Mouse (Mus musculus) cerebellum, adult 11 months (tissue): Measurements from ENCODE around the gene Gm10337.

Experiments used
- DNase-seq: peaks from one replicate; pipeline ENCODE4 v3.0.0; 2022

Gm10337 gene

DNA sequence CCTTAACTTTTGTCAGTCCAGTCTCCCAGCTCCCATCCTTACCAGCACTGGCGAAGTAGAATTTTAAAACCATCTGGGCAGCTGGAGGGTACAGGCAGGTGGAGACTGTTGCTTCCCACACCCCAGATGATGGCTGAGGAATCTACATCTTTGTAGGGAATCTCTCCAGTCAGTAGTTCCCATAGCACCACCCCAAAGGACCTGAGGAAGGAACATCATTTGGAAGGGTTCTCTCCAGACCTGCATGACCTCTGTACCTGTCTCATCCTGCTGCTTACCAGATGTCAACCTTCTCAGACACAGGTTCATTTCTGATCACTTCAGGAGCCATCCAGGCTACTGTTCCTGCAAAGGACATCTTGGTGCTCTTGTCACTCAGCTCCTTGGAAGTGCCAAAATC lies at the start of gene Gm10337:
Gm10337 (plus strand) TSS at position 276 of the 400 bp plus-strand sequence.
- DNase-seq, result no peak

DNA sequence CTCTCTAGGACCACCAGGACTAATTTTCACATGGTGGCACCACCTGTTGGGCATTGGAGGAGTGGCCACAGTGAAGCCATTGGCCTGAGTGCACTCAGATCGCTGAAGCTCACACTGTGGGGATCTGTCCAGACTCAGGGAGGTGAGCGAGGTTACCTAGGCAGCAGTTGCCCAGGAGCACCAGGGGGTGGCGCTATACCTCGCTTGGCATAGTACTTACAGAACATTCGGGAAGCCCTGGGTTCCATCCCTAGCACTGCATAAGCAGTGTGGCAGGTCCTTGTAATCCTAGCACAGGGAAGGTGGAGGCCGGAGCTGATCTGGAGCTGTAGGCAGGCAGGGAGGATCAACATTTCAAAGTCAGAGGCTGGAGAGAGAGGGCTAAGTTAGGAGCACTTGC lies 47.5 kb upstream of the Gm10337 start:
- DNase-seq, result no peak

DNA sequence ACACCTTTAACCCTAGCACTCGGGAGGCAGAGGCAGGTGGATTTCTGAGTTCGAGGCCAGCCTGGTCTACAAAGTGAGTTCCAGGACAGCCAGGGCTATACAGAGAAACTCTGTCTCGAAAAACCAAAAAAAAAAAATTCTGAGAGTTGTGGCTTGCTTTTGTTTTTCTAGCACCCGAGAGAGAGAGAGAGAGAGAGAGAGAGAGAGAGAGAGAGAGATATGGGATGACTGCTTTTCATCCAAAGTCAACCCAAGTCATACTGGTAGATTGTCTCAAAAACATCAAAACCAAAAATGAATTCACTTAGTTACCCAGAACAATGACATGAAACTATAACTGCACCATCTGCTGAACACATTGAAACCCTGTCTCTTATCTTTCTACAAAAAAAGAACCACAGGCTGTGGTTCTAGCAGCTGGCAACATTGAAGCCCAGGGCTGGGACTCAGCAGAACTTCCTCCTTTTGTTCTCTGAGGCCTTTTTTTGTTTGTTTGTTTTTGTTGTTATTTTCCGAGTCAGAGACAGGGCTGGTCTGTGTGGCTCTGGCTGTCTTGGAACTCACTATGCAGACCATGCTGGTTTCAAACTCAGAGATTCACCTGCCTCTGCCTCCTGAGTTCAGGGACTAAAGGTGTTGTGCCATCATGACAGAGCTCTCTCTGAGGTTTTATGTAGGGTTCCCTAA lies 45.3 kb upstream of the Gm10337 start:
- no peak for DNase-seq

DNA sequence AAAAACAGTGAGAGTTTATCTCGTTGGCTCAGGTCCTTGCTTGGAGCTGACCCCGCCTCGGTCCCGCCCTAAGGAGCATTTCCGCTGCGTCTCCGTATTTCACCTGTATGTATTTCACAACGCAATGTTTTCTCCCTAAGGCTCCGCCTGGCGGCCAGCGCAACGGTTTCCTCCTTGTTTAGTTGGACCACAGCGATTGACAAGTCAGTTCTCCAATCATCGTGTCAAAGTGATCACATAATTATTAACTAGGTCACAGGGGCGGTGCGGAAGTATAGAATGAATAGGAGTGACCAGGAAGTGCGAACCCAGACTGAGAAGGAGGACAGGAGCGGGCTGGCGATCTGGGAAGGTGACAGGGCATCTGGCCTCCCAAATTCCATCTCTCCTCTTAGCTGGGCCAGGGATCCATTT lies 44.6 kb upstream of the Gm10337 start, which contains the start of gene Prr13:
Prr13 (plus strand) TSS at position 125 of the 414 bp plus-strand sequence.
- peak; percentile 94 for DNase-seq

DNA sequence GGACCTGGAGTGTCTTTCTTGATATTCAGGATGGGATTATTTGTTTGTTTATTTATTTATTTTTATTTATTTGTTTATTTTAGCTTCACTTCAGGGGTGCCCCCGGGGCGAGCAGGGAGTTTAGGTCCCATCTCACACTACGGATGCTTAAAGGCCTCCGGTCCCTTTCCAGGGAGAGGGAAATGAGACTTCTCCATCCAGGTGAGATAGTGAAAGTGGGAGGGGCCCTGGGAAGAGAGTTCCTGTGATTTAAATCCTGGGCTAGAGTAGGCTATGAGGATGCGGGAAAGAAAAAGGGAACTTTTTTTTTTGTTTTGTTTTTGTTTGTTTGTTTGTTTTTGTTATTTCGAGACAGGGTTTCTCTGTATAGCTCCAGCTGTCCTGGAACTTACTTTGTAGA lies 44.1 kb upstream of the Gm10337 start:
- no peak for DNase-seq

DNA sequence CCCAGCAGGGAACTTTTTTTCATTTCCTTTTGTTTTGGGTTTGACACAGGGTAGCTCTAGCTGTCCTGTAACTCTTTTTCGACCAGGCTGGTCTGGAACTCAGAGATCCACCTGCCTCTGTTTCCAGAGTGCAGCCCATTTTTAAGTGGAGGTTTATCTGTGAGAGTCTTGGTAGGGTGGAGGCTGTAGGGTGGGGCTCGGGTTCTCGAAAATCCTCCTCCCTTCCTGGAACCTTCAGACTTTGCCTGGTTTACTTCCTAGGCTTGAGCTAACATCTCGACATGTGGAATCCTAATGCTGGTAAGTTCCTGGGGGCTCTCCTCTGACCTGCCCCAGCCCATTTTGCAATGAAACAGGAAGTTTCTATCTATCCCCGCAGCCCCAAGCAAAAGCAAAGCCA lies 43.7 kb upstream of the Gm10337 start:
- no peak for DNase-seq

DNA sequence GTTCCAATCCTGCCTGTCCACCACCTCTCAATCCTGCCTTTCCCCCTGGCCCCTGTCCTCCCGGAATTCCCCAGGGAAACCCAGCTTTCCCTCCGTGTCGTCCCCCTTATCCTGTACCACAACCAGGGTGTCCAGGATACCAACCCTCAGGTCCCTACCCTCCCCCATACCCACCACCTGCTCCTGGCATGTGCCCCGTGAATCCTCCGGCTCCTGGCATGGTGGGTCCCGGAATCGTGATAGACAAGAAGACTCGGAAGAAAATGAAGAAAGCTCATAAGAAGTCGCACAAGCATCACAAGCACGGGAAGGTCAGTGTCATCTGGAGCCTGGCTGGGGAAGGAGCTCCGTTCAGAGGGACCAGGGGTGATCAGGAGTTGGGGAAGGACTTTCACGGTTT lies 43.1 kb upstream of the Gm10337 start:
- DNase-seq, result no peak

DNA sequence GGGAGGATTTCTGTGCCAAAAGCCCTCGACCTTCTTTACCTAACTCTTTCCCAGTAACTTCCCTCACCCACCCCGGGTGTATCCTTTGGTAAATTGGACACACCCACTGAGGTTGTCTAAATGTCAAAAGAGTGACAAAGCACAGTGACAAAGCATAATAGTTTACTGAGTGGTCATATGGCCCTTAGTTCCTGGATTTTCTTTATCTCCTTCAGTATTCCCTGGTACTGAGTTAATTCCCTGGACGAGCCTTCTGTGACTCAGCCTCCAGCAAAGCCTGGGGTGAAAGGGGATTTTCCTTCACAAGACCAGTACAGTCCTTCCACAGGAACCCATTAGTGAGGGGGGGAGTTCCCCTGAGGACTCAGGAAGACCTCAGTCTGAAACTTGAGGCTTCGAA lies 42.6 kb upstream of the Gm10337 start:
- no peak for DNase-seq

DNA sequence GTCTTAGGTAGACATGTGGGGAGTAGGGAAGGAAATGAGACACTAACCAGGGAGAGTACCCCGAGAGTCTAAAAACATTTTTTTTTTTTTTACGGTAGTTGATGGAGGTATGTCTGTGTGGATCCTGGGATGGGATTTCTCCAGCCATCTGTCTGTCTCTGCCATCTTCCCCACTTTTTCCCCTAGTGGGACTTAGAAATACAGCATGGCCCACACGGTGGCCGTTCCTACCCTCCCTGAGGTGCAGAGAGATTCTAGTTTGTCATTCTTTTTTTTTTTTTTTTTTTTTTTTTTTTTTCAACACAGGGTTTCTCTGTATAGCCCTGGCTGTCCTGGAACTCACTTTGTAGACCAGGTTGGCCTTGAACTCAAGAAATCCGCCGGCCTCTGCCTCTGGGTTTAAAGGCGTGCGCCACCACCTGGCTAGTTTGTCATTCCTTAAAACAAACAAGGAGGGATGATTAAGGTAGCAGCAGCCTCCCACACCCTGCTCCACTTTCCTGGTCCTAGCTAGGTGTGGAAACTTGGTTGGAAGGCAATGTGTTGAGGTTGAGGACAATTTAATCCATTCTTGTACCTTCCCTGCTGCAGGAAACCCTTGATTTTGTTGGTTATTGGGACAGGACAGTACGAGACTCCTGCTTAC lies 42.0 kb upstream of the Gm10337 start:
- no peak for DNase-seq

DNA sequence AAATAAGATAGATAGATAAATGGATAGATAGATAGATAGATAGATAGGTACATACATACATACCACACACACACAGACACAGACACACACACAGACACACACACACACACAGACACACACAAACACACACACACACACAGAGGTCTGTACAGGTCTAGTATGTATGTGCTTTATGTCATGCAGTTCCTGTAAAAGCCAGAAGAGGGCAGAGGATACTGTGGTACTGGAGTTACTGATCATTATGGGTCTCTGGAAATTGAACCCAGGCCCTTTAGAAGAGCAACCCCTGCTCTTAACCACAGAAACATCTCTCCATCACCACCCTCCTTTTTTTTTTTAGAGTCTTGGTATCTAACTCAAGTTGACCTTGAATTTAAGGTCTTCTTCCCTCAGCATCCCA lies 39.9 kb upstream of the Gm10337 start:
- DNase-seq, result no peak

DNA sequence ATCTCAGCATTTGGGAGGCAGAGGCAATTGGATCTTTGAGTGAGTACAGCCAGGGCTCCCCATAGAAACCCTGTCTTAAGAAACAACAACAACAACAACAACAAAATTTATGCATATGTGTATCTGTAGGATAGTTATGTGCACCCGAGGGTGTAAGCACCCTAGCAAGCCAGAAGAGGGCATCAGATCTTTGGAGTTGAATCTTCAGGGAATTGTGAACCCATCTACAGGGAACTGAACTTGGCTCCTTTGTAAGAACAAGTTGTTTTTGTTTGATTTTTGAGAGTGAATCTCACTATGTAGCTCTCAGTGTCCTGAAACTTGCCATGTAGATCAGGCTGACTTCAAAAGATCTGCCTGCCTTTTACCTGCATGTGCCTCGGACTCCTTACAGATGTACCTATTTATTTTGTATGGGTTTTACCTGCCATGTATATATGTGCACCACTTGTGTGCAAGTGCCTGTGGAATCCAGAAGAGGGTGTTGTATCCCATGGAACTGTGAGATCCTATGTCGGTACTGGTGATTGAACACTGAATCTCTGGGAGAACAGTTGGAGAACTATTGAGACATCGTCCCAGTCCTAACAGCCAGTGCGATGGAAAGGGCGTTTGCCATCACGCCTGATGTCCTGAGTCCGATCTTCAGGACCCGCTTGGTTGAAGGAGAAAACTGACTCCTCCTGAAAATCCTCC lies 34.7 kb upstream of the Gm10337 start:
- DNase-seq, result no peak

DNA sequence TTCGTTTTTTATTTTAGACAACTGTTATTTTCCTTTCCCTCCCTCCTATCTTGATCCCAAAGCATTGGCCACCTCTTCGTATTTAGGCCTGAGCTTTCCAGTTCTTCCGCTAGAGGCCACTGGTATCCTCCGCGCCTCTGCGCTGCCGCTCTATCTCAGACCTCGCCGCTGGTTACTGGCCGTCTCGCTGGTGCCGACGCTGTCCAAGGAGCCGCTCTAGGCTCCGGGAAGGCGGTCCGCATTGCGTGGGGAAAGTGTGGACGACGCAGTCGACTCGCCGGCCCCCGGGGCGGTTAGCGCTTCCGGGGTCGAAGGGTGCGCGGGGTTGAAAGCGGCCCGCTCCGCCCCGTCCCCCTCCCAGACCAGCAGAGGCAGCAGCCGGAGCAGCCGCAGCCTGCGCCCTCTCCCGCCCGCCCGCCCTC lies 33.3 kb upstream of the Gm10337 start, which contains the start of gene Pcbp2:
Pcbp2 (plus strand) TSS at position 357 of the 422 bp plus-strand sequence.
- DNase-seq, result peak; percentile 95

DNA sequence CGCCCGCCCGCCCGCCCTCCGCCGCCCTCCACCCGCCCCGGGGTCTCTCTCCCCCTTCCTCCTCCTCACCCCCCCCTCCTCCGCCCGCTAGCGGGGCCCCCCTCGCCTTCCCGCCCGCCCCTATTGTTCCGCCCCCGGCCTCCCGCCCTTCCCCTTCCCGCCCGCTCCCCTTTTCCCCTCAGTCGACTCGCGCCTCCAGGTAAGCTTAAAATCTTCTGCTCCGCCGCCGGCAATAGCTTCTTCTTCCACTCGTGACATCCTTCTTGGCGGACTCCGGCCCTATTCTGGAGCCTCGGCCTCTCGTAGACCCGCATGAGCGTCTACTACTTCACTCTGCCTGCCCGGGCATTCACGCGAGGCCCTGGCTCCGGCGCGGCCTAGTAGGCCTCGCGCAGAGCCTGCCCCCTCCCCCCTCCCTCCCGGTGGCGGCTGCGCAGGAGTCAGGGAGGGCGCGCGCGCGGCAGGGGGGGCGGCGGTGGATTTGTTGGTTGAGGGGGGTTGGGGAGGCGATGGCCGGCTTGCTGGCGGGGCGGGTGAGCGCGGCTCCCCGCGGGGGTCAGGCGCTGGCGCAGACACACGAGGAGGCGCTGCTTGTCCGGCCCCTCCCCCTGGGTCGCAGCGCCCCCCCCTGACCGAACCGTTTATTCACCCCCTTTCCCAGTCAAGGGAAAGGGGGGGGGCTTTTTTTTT lies 32.8 kb upstream of the Gm10337 start:
- DNase-seq, result peak; percentile 82

DNA sequence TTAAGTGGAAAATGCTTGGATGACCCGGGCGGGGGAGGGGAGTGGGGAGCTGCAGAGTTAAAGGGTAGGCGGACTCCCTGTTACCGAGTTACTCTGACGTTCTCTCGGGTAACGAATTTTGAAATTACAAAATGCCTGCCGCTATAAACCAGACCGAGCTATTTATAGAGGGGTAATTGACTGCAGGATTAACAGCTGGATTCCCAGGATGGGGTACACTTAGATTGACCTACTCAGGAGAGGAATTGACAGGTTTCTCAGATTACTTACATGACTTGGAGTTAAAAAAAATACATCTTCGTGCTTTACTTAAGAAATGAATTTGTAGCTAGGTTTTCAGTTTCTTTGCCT lies 32.3 kb upstream of the Gm10337 start:
- DNase-seq, result no peak

DNA sequence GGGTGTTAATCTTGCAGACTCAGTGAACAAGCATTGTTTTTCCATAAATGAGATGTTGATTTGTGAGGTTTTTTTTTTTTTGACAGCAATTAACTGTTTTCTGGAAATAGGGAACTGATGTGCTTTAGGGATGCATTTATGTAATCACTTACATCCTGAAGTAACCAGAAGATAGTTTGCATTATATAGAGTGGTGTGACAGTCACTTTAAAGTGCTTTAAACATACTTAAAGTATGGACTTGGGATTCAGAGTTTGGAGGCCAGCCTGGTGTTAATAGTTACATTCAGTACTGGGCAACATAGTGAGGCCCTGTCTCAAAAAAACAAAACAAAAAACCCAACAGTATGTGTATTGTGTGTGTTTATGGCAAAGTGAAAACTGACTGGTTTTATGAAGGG lies 31.8 kb upstream of the Gm10337 start:
- no peak for DNase-seq

DNA sequence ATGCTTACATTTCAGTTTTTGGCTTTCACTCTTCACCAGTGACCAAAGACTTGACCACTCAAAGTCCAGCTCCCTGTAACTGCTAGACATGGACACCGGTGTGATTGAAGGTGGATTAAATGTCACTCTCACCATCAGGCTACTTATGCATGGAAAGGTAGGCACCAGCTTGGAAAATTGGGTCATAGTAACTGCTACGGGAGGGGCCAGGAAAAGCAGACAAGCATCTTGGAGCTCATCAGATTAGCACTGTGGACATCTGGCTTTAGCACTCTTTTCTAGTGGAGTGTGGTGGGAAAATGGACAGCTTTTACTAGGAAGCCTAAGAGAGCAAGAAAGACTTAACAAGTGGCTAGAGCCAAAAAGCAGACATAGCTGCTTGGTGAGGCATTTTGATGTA lies 30.3 kb upstream of the Gm10337 start:
- DNase-seq, result no peak

DNA sequence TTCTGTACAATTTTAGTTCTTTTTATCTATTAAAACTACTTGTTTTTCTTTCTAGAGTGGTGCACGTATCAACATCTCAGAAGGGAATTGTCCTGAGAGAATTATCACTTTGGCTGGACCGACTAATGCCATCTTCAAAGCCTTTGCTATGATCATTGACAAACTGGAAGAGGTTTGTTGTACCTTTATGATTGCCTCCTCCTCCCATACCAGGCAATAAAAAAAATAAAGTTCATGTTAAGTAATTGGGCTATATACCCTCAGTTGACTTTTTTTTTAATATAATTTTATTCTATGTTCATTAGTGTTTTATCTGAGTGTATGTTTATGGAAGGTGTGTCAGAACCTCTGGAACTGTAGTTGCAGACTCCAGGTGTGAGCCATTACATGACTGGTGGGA lies 29.0 kb upstream of the Gm10337 start:
- no peak for DNase-seq

DNA sequence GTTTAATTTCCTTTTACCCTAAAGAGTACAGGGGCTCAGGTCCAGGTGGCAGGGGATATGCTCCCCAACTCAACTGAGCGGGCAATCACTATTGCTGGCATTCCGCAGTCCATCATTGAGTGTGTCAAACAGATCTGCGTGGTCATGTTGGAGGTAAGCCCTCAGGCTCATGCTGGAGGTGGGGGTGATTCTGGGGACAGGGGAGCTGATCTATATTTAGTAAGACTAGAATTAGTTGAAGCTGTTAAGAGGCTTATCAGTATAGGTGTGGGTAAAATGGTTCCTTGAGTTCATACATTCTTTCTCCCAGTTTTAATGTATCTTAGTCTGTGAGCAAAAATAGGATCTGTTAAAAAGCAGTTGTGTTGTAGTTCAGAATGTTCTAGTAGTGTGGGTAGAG lies 20.4 kb upstream of the Gm10337 start:
- DNase-seq, result no peak

DNA sequence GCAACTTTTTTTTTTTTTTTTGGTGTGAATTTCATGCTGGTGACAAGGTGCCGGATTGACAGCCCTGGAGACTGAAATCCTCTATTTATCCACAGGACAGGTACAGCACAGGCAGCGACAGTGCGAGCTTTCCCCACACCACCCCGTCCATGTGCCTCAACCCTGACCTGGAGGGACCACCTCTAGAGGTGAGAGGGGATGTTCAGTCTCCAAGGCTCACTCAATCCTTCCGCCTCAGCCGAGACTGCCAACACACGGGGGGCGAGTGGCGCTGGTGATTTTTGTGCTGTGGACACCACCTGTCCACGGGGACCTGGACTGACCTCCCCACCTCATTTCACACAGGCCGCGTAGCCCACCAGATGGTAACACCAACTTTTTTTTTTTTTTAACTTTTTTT lies 17.7 kb upstream of the Gm10337 start:
- DNase-seq, result no peak

DNA sequence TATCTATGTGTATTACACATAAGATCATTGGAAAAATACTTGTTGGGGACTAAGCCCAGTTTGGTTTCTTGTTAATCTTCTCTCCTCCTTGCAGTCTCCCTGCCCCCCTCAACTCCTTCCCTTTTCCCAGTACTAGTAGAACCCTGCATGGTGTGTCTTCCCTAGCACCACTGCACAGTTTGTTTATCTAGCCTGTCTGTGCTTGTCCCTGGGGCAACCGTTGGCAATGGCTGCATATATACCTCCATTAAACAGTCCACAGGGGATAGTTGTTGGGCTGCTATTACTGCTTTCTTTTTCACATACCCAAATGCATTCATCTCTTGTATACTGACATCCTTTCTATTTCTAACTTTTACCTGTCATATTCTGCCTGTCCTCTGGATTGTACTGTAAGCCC lies 15.9 kb upstream of the Gm10337 start:
- DNase-seq, result no peak

DNA sequence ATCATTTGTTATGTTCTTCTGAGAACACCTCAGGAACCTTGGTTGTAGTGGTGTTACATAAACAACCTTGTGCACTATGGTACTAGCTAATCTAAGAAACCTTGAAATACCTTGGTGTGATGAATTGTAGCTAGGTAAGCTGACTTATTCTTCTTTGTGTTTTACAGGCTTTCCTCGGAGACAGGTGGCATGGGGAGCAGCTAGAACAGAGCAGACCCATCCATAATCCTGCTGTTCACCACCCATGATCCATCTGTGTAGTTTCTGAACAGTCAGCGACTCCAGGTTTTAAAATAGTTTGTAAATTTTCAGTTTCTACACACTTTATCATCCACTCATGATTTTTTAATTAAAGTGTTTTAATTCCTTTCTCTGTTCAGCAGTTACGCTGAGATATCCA lies 5.2 kb upstream of the Gm10337 start:
- no peak for DNase-seq

DNA sequence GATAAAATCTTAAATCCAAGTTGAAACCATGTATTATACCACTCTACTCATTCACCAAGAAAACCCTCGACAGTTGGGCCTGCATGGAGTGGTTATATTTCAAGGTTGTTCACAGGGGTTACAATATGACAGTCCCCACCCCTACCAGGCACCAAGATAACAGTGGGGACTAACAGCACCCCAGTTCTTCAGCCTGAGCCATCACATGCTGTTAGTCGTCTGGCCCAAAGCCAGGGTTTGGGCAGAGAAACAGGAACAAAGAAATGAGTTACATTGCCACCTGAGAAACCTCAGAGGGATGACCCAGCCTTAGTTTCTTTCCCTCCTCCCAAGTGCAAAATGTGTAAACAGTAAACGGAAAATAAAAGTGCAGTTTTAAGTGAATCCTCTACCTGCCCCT lies 4.2 kb upstream of the Gm10337 start:
- no peak for DNase-seq

DNA sequence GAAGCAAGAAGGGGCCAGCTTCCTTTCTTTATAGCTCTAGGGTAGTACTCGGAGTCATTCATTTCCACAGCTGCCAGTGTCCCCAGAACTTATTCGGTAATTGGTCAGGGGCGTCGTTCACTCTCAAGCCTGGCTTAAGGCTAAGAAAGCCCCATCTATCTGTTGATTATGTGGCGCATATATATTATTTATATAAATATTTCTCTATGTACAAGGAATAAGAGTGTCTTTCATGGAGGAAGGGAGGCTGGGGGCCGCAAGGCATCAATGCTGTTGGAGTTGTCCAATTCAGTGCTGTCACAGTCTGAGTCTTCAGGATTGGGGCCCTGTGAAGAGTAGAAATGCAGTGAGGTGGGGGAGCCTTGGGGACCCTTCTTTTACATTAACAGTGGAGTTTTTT lies 3.7 kb upstream of the Gm10337 start:
- DNase-seq, result no peak

DNA sequence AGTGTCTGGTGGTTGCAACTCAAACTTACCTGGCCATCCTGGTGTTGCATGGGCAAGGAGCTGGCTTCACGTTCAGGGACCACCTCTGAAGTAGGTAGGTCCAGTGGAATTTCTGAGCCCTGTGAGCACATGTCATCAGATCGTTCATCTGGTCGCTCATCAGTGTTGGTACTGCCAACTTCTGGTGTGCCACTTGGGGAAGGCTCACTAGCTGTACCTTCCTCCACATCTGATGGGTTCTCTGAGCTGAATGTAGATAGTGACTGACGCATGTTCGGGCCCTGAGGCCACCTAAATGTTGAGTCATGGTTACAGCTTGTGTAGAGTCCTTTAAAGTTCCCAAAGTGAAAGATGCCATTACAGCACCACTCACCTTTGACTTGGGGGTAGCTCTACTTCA lies 3.0 kb upstream of the Gm10337 start:
- no peak for DNase-seq
